Mouse (Mus musculus) embryo, embryonic 11.5 days (tissue): ENCODE results near the gene Mmp28.

Experiments used
- DNase-seq: peaks from one replicate; pipeline ENCODE4 v3.0.0-alpha.2; 2012; ENCODE audit warnings: low read depth, low spot score

Mmp28 gene

DNA sequence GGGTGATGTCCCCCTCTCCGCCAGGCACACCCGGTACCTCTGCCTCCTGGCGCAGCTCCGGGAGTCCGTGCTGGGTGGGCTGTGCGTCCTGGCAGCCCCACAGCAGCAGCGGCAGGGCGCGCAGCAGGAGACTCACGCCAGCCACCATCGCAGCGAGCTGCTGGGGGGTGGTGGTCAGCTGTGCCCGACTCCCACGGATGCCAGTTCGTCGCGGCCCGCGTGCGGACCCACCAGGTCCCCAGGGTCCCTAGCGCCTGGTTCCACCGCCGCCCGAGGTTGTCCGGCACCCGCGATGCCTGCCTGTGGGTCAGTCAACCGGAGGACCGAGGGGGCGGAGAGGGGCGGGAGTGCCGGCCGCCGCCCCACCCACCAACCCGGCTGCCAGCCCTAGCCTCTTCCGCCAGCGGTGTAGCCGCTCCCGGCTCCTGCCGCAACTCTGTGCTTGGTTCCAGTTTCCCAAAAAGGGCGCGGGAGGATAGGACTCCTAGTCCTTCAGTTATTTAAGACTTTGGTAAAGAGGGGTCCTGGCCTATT, at the start of gene Mmp28:
Mmp28 (minus strand) TSS at position 361 of the 534 bp plus-strand sequence.
- DNase-seq = no peak

- DNase-seq = no peak
Observed at GRCm38 (mm10) chr11:83509521-83509920, 46.6 kb upstream of the Mmp28 start.

GRCm38 (mm10) chr11:83504308-83504707, 41.4 kb upstream of the Mmp28 start:
- no peak for DNase-seq

GRCm38 (mm10) chr11:83495571-83495970, 32.7 kb upstream of the Mmp28 start:
- no peak for DNase-seq

DNA sequence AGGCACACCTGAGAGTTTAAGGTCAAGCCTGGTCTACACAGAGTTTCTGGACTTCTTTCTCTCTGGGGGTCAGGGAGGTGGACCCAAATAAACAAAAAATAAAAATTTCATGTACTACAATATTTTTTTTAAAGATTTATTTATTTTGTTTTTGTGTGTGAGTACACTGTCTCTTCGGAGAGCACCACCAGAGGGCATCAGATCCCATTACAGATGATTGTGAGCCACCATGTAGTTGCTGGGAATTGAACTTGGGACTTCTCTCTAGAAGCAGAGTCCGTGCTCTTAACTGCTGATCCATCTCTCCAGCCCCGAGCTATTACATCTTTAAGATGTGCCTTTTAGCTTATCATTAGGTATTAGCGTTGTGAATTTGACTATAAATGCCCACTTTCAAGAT, 28.6 kb upstream of the Mmp28 start:
- DNase-seq = no peak

GRCm38 (mm10) chr11:83473235-83474016, 10.6 kb upstream of the Mmp28 start:
- DNase-seq = peak; percentile 27

DNA sequence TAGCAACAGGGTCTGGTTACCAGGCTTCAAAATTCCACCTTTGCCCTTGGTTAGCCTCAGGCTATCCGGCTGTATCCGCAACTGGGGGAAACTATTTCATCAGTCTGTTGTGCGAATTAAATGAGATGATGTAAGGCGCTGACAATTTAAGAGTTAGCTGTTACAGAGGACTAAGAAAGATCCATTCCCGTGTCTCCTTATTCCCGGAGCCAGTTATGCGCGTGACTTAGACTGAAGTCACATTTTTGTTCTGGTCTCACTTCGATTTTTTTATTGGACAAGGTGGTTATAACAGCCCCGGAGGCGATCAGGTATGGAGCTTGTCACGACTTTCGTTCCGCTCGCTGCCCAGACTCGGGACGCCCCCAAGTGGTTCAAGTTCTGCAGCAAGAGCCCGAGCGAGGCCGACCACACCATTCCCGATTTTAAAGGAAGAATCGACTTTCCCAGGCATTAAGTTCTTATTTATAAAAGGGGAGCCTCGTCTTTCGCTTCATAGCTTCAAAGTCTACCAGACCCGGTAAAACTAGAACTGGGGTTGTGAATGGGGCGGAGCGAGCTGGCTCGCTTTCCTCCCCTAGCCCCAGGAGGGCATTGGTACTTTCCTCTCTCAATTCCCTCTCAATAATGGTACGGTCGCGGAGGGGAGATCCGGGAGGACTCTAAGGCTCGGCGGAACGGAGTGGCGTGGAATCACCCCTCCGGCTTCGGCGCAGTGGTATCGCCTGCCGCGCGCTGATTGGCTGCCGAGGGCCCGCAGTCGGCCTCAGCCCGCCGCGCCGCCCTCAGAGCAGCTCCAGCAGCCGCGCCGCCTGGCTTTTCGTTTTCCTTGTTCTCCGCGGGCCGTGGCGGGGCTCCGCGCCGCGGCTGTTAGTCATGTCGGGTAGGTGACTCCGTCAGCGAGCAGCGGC, 9.7 kb upstream of the Mmp28 start, which contains the start of gene Taf15:
Taf15 (plus strand) TSS at position 763 of the 911 bp plus-strand sequence.
- DNase-seq = peak; percentile 96

- DNase-seq = no peak
Observed at GRCm38 (mm10) chr11:83471766-83472165, 8.9 kb upstream of the Mmp28 start.

DNA sequence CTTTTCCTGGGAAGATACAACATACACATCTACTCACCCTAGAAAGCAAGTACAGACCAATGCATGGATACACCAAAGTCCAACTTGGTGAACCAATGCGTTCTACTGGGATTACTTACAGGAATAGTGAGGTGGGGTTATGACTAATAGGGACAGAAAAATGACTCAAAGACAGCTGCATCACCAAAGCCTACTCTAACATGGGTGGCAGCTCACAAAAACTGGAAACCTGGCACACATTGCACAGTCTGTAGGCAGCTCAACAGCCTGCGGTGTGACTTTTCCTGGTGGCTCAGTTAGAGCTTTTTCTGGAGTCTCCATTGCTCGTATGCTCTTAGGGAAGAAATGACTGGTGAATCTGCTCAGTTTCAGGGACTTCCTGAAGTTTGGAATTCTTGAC, 5.9 kb upstream of the Mmp28 start:
- no peak for DNase-seq

DNA sequence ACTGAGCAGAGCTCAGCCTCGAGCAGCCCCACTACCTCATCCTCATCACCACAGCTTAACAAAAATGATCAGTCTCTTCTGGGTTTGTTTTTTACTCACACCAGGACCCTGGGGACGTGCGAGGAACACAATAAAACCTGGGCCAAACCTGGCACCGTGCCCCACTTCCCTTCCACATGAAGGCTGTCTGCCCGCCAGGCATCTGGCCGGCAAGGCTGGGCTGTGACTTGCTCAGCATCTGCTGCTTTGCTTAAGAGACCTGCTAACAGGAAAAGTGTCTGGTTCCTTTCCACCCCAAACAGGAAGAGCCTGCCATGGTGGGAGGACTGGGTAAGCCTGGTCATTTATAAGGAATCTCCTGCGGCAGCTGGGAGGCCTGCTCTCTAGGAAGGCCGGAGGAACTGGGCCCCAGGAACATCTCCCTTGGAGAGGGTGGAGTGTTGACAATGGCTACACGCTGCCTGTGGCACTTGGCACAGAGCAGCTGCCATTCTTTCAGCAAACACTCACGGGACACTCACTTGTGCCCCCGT, 4.3 kb upstream of the Mmp28 start:
- no peak for DNase-seq

GRCm38 (mm10) chr11:83465976-83466375, 3.1 kb upstream of the Mmp28 start:
- DNase-seq = no peak

GRCm38 (mm10) chr11:83461462-83462027, 1.3 kb downstream of the Mmp28 start:
- no peak for DNase-seq

DNA sequence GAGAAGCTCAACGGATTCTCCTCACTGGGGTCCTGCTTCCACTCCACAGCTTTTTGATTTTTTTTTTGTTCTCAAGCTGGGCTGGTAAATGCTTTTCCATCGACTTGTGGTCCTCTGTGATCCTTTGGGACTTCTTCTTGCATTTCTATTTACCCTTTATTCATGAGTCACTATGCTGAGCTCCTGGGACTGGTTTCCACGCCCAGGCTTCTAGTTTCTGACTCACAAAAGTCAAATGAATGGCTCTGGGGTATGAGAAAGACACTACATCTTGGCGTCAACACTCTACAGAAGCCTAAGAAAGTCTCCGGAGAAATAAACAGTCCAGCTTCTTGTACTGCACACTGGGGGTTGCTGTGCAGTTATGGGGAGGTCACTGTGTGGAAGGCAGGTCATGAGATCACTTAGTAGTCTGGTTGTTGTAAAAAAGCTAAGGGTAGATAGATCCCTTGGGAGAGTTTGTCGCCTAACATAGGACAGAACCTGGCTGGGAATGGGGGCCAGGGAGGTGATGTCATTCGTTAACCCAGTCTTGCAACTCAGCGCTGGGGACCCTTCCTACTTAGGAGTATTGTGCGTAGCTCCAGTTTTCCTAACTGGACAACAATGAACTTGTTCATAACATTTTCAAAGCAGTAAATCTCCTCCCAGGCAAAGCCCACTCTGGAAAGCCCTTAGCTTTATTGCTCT, 4.8 kb downstream of the Mmp28 start:
- no peak for DNase-seq

GRCm38 (mm10) chr11:83457257-83457656, 5.6 kb downstream of the Mmp28 start:
- no peak for DNase-seq

DNA sequence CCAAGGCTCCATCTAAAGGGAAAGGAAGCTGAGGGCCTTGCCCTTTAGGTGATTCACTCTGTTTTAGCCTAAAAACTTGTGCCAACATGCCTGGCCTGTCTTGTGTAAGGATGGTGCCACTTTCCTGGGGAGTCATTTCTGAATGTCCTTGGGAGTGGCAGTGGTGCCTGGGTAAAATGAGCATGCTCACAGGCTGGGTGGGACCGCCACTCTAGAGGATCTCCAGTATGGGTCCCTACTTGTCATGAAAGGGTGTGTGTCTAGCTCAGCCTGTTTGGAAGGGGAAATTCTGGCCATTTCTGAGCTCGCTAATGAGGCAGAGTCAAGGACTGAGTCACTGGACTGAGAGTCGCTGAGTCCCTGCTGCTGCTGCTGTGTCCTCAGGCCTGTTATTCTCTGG, 7.3 kb downstream of the Mmp28 start:
- DNase-seq = no peak

DNA sequence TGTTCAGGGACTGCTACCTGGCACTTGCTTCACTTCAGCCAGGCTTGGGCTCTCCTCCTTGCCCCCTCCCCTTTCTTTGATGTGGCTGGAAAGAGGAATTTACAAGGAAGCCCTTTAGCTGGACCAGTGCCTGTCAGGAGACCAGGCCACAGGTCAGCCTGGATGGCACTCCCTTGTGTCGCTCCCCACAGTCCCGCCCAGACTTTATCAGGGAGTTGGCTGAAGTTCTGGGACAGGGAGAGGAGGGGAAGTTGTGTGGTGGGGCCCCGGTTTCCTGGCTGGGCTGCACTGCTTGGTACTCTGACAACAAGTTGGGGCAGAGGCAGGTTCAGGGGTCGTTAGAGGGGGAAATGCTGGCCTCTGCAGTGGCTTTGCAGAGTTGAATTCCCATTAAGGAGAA, 8.3 kb downstream of the Mmp28 start:
- no peak for DNase-seq

- no peak for DNase-seq
Observed at GRCm38 (mm10) chr11:83451281-83451680, 11.6 kb downstream of the Mmp28 start.

- no peak for DNase-seq
Observed at GRCm38 (mm10) chr11:83450550-83450949, 12.3 kb downstream of the Mmp28 start.

DNA sequence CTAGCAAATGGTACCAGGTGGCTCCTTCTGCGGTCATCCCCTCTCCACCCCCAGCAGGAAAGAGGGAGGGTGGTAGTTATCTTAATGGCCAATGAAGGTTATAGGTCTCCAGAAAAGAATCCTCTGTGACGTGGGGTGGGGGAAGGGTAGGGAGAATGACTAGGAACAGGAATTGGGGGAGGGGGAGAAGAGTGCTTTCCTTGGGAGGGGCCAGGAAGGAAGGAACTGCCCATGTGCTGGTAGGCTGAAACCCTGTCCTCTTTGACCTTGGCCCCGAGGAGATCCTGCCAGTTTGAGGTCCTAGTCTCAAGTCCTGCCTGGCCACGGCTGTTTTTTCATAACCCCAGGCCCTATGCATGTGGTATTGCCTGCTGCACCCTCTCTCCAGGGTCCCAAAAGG, 13.6 kb downstream of the Mmp28 start:
- DNase-seq = no peak

DNA sequence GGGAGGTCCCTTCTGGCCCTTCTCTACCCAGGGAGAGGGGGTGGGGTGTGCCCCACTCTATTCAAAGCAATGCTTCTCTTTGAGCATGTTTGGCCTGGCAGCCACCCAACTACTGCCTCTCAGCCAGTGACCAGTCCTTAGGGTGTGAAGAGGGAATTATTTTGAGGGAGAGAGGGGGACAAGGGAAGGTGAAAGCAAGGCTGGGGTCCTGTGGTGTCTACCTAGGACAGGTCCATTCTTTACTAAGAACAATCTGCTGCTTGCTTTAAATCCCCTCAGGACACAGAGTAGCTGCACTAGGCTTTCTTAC, 14.0 kb downstream of the Mmp28 start:
- DNase-seq = no peak
